Mouse (Mus musculus) spleen, embryonic (tissue): ENCODE results near the gene Dab1.

Experiments
- CTCF ChIA-PET: fragments of 350-600 bp; sonication (Branson Sonifier 250); formaldehyde crosslinking; loops from one replicate; lab custom pipeline; 2022; lab: Charles Lee

Gene Dab1

DNA sequence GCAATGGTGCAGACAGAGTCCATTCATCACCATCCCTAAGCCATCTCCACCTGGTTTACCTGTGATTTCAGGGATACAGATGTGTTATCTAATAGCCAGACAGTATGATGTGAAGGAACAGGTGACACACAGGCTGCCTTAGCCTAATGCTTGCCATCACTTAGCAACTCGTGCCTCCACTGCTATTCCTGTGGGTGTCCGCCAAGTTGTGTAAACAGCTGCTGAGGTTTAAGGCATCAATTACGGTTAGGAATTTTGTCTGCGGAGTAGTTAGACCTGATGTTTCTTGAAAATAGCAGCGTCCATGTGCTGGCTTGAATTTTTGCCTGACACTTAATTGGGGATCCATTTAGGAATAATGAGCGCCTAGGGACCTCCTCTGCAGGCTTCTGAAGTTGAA lies 487.1 kb downstream of the Dab1 start:
- CTCF ChIA-PET = no interaction called here

GRCm38 (mm10) chr4:104111614-104112013 lies 492.5 kb downstream of the Dab1 start:
- CTCF ChIA-PET = no interaction called here

DNA sequence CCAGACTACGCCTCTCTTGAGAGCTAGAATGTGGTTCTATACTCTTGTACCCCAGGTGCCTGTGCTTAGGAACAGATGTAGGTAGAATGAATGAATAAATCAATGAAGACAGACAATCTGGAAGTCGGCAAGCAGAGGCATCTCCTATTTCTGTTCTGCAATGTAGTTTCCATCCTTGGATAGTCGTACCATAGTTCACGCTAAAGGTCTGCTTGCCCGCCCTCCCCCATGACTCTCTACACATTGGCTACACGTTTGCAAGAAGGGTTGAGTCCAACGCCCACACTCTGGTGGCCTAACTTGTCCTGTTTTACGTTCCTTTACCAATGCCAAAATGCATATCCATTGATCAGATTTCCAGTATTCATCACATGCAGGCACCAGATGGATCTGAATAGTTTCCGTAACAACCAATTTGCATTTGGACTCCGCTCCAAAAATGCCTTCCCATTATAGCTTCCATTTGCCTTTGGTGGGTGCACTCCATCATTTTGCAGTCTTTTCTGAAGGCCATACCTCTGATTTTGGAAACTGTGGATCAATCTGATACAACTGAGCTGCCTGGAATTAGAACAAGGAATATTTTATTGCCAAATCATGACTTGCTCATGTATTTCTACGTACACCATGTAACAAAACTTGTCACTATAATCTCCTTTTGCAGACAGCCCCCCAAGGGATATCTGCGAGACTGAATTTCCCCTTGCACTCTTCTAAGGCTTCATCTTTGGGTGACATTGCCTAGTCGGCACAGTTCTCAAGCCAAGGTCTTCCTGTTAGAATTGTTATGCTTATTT lies 494.2 kb downstream of the Dab1 start:
- CTCF ChIA-PET = no interaction called here

- CTCF ChIA-PET = no interaction called here
Observed at GRCm38 (mm10) chr4:104114006-104114361, 494.8 kb downstream of the Dab1 start.

DNA sequence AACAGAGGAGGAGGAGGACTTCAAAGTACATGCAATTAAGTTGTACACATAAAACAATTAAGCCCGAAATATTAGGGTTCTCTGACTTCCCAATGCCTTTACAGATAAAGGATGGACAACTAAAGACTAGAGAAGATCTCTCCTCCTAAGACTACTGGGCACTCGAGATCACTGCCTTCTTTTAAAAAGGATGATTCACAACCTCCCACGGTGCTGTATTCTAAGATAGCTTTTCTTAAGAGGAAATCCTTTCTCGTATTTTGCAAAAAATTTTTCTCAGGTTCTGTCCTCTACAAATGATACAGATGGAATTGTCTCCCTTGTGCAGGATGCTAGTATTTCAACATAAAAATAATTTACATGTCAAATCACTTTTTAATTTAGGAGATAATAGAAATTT lies 500.9 kb downstream of the Dab1 start:
- CTCF ChIA-PET = no interaction called here

DNA sequence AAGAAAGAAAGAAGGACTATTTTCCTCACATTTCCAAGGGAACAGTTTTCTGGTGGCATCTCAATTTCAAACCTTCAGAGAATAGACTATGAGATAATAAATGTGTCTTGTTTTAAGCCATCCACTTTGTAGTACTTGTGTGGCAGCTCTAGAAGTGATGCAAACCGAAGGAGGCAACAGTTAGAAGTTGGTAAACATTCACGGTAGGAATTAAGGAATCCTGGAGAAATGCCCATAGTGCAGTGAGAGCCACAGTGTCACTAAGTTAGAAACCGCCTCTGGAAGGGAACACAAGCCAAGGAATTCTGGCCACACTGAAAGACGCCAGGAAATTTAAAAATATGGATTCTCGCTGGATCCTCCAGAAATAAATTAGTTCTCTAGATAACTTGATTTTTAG lies 502.8 kb downstream of the Dab1 start:
- CTCF ChIA-PET = no interaction called here

- CTCF ChIA-PET = no interaction called here
Observed at GRCm38 (mm10) chr4:104122364-104122763, 503.2 kb downstream of the Dab1 start.

GRCm38 (mm10) chr4:104153637-104154036 lies 534.5 kb downstream of the Dab1 start:
- CTCF ChIA-PET = no interaction called here

DNA sequence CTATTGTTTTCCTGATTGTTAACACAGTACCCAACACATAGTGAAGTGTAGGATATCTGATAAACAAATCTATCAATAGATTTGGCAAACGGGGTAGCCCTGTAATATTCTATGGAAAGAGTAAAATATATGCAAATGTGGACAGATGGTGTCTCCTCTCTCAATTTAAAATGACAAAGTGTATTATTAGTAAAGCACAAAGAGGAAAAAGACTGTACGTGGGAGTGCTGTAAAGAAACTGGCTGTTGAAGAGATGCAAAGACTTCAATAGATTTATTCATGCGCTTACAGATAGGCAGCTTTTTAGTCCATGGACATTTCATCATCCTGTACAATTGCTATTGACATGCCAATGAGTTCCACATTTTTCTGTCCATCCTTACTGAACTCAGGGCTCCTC lies 558.9 kb downstream of the Dab1 start:
- CTCF ChIA-PET = no interaction called here

DNA sequence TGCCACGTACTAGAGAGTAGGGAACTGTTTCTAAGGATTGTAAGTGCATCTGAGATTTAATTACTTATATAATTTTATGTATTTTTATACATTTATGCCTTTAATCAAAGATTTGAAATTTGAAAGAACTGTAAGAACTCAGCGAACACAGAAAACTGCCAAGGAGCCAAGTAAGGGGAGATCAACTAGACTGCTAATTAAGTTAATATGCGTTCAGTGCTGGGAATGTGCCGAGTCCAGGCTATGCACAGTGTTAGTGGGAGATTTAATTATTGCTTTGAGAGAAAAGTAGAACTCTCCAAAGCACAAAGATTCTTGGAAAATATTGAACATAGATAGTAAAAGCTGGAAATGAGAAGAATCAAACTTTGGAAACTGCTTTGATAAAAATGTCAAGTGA lies 567.2 kb downstream of the Dab1 start:
- CTCF ChIA-PET = no interaction called here

DNA sequence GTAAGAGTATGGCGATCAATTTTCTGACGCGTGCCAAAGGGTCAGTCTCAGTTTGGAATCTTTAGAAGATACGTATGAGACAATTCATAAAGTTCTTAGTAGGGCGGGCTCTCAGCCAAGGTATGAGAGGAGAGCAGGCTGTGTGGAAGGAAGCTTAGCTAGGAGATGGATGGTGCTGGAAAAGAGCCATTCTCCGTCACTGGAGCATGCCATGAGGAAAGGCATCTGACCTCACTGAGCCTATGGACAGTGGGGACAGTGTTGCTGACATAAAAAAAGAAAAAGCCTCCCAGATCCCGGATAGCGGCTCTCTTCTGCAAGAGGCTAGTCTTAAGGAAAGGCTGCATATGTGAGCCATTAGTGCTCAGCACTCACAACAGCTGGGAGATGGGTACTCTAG lies 579.5 kb downstream of the Dab1 start:
- CTCF ChIA-PET = no interaction called here

GRCm38 (mm10) chr4:104201686-104202085 lies 582.5 kb downstream of the Dab1 start:
- CTCF ChIA-PET = no interaction called here

GRCm38 (mm10) chr4:104204047-104204446 lies 584.9 kb downstream of the Dab1 start:
- CTCF ChIA-PET = no interaction called here

- CTCF ChIA-PET = no interaction called here
Observed at GRCm38 (mm10) chr4:104206639-104207038, 587.5 kb downstream of the Dab1 start.

GRCm38 (mm10) chr4:104209081-104209480 lies 589.9 kb downstream of the Dab1 start:
- CTCF ChIA-PET = no interaction called here

DNA sequence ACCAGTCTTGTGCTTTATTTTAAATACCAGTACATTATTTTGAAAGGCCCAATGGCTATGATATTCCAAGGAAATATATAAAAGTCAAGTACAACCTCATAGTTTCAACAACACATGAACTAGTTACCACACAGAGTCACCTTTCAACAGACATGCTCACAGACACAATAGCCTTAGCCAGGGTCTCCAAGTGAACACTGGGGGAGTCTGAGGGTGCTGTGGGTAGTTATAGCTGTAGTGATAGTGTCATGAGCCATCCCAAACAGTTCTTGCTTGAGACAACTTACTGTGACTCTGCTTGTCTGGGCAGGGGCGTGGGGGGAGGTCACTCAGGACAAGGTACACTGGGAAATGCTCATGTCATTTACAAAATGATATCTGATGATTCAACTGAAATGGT lies 591.6 kb downstream of the Dab1 start:
- CTCF ChIA-PET = no interaction called here

DNA sequence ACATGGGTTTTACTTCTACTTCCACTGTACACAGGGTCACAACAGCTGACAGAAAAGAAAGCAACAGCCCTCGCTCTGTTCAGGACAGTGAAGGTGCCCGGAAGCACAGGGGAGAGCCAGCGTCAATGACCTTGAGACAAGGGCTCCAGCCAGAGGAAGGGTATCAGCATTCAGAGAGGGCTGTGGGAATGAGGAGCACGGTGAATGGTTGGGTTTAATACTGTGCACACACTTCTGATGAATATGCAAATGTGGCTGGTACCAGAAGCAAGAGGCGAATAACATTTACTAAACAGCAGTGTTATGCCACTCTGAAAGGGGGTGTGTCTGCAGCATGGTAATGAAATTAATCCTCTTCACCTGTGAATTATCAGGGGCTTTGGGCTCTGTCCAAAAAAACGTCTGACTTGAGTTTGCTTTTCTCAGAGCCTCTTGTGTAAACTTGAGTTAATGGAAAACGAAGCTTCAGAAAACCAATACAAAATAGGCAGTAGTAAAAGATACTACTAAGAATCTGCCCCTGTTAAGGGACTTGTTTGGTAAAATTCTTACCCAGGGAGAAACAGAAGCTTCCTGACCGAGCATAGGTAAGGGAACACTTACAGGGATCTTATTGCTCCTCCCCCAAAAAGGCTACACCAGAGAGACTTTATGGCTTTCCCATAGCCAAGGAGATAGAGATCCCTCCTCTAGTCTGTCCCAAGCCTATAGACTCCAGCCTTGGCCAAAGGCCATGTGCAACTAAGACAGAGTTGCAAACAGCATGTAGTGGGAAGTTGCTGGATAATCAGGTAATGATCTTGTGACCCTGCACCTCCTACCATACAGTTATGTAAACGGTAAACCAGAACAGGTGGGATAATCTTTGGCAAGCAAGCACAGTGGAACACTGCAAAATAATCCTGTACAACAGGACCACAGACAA lies 592.6 kb downstream of the Dab1 start:
- CTCF ChIA-PET = no interaction called here

DNA sequence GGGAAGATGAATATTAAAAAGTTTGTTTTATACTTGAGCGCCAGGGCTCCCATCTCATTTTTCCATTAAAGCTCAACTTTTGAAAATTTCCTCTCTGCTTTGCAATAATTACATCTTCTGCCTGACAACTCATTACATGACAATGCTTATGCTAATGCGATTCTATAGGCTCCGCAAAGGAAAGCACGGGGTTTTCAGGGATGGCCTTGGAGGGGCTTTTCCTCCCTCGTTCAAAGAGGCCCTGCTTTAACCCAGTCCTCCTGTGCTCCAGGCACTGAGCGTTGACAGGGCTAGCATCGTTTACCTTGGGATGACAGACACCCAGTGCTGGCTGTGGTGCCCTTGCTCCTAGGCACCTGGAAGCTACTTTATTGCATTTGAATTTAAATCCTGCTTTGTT lies 595.6 kb downstream of the Dab1 start:
- CTCF ChIA-PET = no interaction called here

GRCm38 (mm10) chr4:104217336-104217735 lies 598.2 kb downstream of the Dab1 start:
- CTCF ChIA-PET = no interaction called here

GRCm38 (mm10) chr4:104218765-104219164 lies 599.6 kb downstream of the Dab1 start:
- CTCF ChIA-PET = no interaction called here

DNA sequence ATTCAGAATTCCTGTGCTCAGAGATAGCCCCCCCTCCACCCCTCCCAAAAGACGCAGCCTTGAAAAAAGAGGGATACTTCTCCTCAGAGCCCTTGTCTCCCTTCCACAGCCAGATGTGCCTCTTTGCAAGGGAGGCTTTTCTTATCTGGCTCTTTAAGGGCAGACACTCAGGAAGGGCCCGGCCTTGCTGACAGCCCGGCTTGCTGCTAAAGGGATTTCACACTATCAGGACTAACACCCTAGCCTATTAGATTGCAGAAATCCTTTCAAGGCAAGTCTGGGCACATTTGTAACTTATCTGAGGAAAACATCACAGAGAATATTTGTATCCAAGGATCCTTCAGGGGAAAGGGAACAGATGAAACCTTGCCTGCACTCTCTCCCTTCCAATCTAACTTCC lies 600.9 kb downstream of the Dab1 start:
- CTCF ChIA-PET = no interaction called here

- CTCF ChIA-PET = no interaction called here
Observed at GRCm38 (mm10) chr4:104229296-104229695, 610.1 kb downstream of the Dab1 start.

DNA sequence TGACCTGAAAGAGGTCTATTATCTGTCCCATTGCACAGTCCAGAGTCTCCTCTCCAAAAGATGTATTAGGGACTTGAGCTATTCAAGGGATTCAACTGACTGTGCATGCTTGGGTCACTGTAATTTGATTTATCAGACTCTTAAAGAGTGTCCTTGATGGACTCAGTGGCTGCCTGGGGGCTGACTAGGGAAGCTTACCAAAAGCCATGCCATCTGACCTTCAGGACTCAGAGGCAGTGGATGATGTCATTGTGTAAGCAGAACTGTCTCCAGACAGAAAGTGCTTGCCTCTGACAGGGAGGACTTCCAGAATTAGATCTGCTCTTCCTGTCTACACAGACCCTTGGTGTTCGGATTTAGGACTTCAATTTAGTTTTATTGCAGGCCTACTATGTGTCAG lies 627.3 kb downstream of the Dab1 start:
- CTCF ChIA-PET = no interaction called here
